Mouse (Mus musculus) embryonic fibroblast, embryonic 13.5 days (primary cell): ENCODE results near the gene Cacna2d1.

Experiments used
- CTCF ChIP-seq: IDR thresholded peaks from 2 replicates; pipeline ENCODE4 v1.5.1; 2011; ENCODE audit warnings: mild to moderate bottlenecking, control low read depth, low read length, moderate library complexity, borderline replicate concordance; ENCODE audit not compliant: insufficient read depth
- POLR2A ChIP-seq: IDR thresholded peaks from 2 replicates; pipeline ENCODE4 v1.6.1; 2011; ENCODE audit warnings: low read depth, mild to moderate bottlenecking, control low read depth, low read length, moderate library complexity

DNA sequence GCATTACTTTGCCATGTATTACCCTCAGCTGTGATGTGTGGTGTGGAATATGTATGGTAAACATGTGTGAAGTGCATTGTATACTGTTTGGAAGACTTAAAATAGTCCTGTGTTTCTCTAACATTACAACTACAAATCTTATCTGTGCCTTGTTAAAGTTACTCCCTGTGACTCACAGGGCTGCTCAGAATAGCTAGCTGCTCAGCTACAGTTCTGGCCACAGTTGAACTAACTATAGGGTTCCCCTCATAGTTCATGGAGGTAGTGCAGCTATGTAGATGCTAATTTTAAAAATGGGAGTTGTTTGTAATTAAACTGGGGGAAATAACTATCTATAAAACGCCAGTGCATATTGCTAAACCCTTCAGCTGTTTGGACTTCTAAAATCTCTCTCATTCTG, 319.3 kb downstream of the Cacna2d1 start:
- TF ChIP-seq CTCF (no peak), POLR2A (no peak)
